8 mouse cellular contexts compared by ENCODE assay signal in the genomic region with DNA sequence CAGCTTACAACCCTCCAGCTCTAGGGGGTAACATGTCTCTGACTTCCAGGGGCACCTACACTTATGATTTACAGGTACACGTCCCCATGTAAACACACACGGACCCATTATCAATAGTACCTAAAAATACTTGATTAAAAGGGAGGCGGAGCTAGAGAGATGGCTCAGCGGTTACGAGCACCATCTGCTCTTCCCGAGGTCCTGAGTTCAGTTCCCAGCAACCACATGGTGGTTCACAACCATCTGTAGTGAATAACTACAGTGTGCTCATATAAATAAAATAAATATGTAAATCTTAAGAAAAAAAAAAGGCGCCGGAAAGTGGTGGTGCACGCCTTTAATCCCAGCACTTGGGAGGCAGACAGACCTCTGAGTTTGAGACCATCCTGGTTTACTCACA. TPM values are rescaled to one million over a fixed set of nuclear protein-coding genes. Genes with fewer than 3 reads are reported as not detected.
DNase-seq lines count a peak whose midpoint lies in the region; ATAC-seq and TF ChIP-seq lines count a peak whose summit lies in the region.

No protein-coding gene starts in this region.

- no peak for TF ChIP-seq CTCF in small intestine, adult 2 months (IDR thresholded peaks at IDR 0.05; ENCODE audit: extremely low read depth, insufficient read length, insufficient replicate concordance, low read depth, low read length)

- H3K27ac ChIP-seq in lung, embryonic 16.5 days (ENCODE audit: low read length) = peak overlapping the region; percentile 93
- H3K27ac ChIP-seq in limb, embryonic 14.5 days (replicated peaks; ENCODE audit: low read depth, low read length) = peak overlapping the region; percentile 81
- peak overlapping the region; percentile 92 for H3K27ac ChIP-seq in small intestine, adult 2 months (ENCODE audit: insufficient read depth, low read depth, low read length)

- no peaks in the 10 kb centered on the region for H3K27me3 ChIP-seq in lung, embryonic 16.5 days (ENCODE audit: control insufficient read depth, insufficient read depth, low read depth, low read length)
- H3K27me3 ChIP-seq in erythroblast, embryonic 14.5 days (ENCODE audit: control insufficient read depth) = no peaks in the 10 kb centered on the region
- no peaks in the 10 kb centered on the region for H3K27me3 ChIP-seq in limb, embryonic 14.5 days (ENCODE audit: control insufficient read depth, insufficient read depth, low read length)
- H3K27me3 ChIP-seq in small intestine, adult 2 months (ENCODE audit: control insufficient read depth, insufficient read depth, low read length) = no peaks in the 10 kb centered on the region

- peaks cover 7% of the 10 kb centered on the region for H3K36me3 ChIP-seq in lung, embryonic 16.5 days (ENCODE audit: control insufficient read depth, insufficient read depth, low read length)
- peaks cover 39% of the 10 kb centered on the region for H3K36me3 ChIP-seq in erythroblast, embryonic 14.5 days (ENCODE audit: control insufficient read depth)
- H3K36me3 ChIP-seq in limb, embryonic 14.5 days (ENCODE audit: control insufficient read depth, insufficient read depth, low read length) = peaks cover 18% of the 10 kb centered on the region
- peaks cover 13% of the 10 kb centered on the region for H3K36me3 ChIP-seq in small intestine, adult 2 months (ENCODE audit: control insufficient read depth, insufficient read depth, low read length)

- no peak; the same call in 1 of the 2 replicates for ATAC-seq in lung, embryonic 16.5 days (ENCODE audit: low read depth)
- ATAC-seq in limb, embryonic 14.5 days (ENCODE audit: low FRiP score, low read depth) = peak; percentile 10; the same call in 1 of the 2 replicates

- 12% methylated on average over 9 of the region's 9 CpGs for WGBS in lung, embryonic 16.5 days
- WGBS in limb, embryonic 14.5 days = 25% methylated on average over 9 of the region's 9 CpGs
- WGBS in small intestine, adult 2 months = 17% methylated on average over 9 of the region's 9 CpGs

- peaks cover 7% of the 10 kb centered on the region; the same call in 1 of the 2 replicates for H3K4me1 ChIP-seq in lung, embryonic 16.5 days (replicated peaks; ENCODE audit: control insufficient read depth, insufficient read depth, low read length)
- H3K4me1 ChIP-seq in erythroblast, embryonic 14.5 days (ENCODE audit: control insufficient read depth) = peaks cover 21% of the 10 kb centered on the region
- H3K4me1 ChIP-seq in limb, embryonic 14.5 days (ENCODE audit: control insufficient read depth, insufficient read depth, low read length) = 0 out of 2 replicates have a peak, but pooled peaks cover 5% of the 10 kb centered on the region
- H3K4me1 ChIP-seq in small intestine, adult 2 months (ENCODE audit: control insufficient read depth, insufficient read depth, insufficient read length, low read length) = no peaks in the 10 kb centered on the region

- no peak for TF ChIP-seq POLR2A in limb, embryonic 14.5 days (IDR thresholded peaks at IDR 0.05; ENCODE audit: borderline replicate concordance, extremely low read depth, insufficient read depth, insufficient read length)
- no peak for TF ChIP-seq POLR2A in small intestine, adult 2 months (IDR thresholded peaks at IDR 0.05; ENCODE audit: low read depth, low read length)

- H3K9ac ChIP-seq in lung, embryonic 16.5 days (ENCODE audit: low read length) = peak overlapping the region; percentile 26; the same call in 1 of the 2 replicates
- H3K9ac ChIP-seq in limb, embryonic 14.5 days (ENCODE audit: low read depth, low read length, severe bottlenecking) = no peak overlapping the region

- peak overlapping the region; percentile 56 for H3K4me2 ChIP-seq in lung, embryonic 16.5 days (ENCODE audit: low read depth, low read length)
- peak overlapping the region; percentile 50 for H3K4me2 ChIP-seq in limb, embryonic 14.5 days (replicated peaks; ENCODE audit: low read depth, low read length, severe bottlenecking)

- H3K9me3 ChIP-seq in lung, embryonic 16.5 days (ENCODE audit: control insufficient read depth, low read length) = no peaks in the 10 kb centered on the region
- peaks cover 3% of the 10 kb centered on the region; the same call in 1 of the 2 replicates for H3K9me3 ChIP-seq in erythroblast, embryonic 14.5 days (ENCODE audit: control insufficient read depth, low read length)
- H3K9me3 ChIP-seq in limb, embryonic 14.5 days (ENCODE audit: control insufficient read depth, low read length) = no peaks in the 10 kb centered on the region

- peak overlapping the region; percentile 65 for H3K4me3 ChIP-seq in lung, embryonic 16.5 days (ENCODE audit: low read length)
- H3K4me3 ChIP-seq in erythroblast, embryonic 14.5 days (replicated peaks) = peak overlapping the region; percentile 81
- peak overlapping the region; percentile 52 for H3K4me3 ChIP-seq in limb, embryonic 14.5 days (replicated peaks; ENCODE audit: low read length)
- peak overlapping the region; percentile 73 for H3K4me3 ChIP-seq in small intestine, adult 2 months (ENCODE audit: low read depth, low read length)

- no peak for DNase-seq in lung, postnatal 10 days
- DNase-seq in limb, embryonic 14.5 days (ENCODE audit: low spot score) = no peak
- no peak for DNase-seq in urinary bladder, postnatal 14 days (ENCODE audit: low spot score)
- DNase-seq in gastrocnemius, postnatal 25 days = no peak
- DNase-seq in gastrocnemius, adult 8-10 months (ENCODE audit: low spot score in 2 of 2) = no peak

RNA-seq across cellular contexts. Expression of gene Rpl39, which starts 0.5 kb away (rescaled TPM):
- 511 and 600 TPM in 2 replicates for polyA plus RNA-seq in lung, embryonic 16.5 days (2015; fragmentation: Nextera tagmentation; extraction: Ambion mirVana)
- polyA plus RNA-seq in erythroblast, embryonic 14.5 days (2012) = 41.4 and 44.5 TPM in 2 replicates
- polyA plus RNA-seq in limb, embryonic 14.5 days (2012; rRNA removed) = 539 and 1,130 TPM in 2 replicates
- polyA plus RNA-seq in limb, embryonic 14.5 days (2014; fragmentation: Nextera tagmentation; extraction: Ambion mirVana) = 592 and 658 TPM in 2 replicates
- polyA plus RNA-seq in small intestine, adult 2 months (2012; rRNA removed) = 2.5 and 4.4 TPM in 2 replicates
- 100 to 1,000 TPM; 239 to 266 TPM for total RNA-seq in gastrocnemius, postnatal 25 days (2021)
- total RNA-seq in gastrocnemius, adult 8-10 months (2022) = 100 to 1,000 TPM; 261 to 342 (median 276) TPM

RNA-seq across cellular contexts. Expression of gene Upf3b, which starts 24.5 kb away (rescaled TPM):
- 17.2 and 19.4 TPM in 2 replicates for polyA plus RNA-seq in lung, embryonic 16.5 days (2015; fragmentation: Nextera tagmentation; extraction: Ambion mirVana)
- 1.1 and 1.3 TPM in 2 replicates for polyA plus RNA-seq in erythroblast, embryonic 14.5 days (2012)
- 17.9 and 27.9 TPM in 2 replicates for polyA plus RNA-seq in limb, embryonic 14.5 days (2012; rRNA removed)
- 13.1 and 16.3 TPM in 2 replicates for polyA plus RNA-seq in limb, embryonic 14.5 days (2014; fragmentation: Nextera tagmentation; extraction: Ambion mirVana)
- polyA plus RNA-seq in small intestine, adult 2 months (2012; rRNA removed) = 0.29 and 0.75 TPM in 2 replicates
- total RNA-seq in gastrocnemius, postnatal 25 days (2021) = 1 to 10 TPM; 8.5 to 8.7 TPM
- total RNA-seq in gastrocnemius, adult 8-10 months (2022) = 10 to 100 TPM in 1 of 4 experiments, 1 to 10 TPM in 3; 7.2 to 10.5 (median 9.2) TPM

RNA-seq across cellular contexts. Expression of gene Sowahd, which starts 37.0 kb away (rescaled TPM):
- polyA plus RNA-seq in lung, embryonic 16.5 days (2015; fragmentation: Nextera tagmentation; extraction: Ambion mirVana) = not detected in 2 replicates
- 0.02 TPM in 1 of 2 replicates, not detected in the other for polyA plus RNA-seq in erythroblast, embryonic 14.5 days (2012)
- not detected in 2 replicates for polyA plus RNA-seq in limb, embryonic 14.5 days (2012; rRNA removed)
- polyA plus RNA-seq in limb, embryonic 14.5 days (2014; fragmentation: Nextera tagmentation; extraction: Ambion mirVana) = not detected in 2 replicates
- 0.08 and 0.60 TPM in 2 replicates for polyA plus RNA-seq in small intestine, adult 2 months (2012; rRNA removed)
- not detected for total RNA-seq in gastrocnemius, postnatal 25 days (2021)
- not detected for total RNA-seq in gastrocnemius, adult 8-10 months (2022)

RNA-seq across cellular contexts. Expression of gene Nkap, which starts 40.9 kb away (rescaled TPM):
- 14.2 and 15.4 TPM in 2 replicates for polyA plus RNA-seq in lung, embryonic 16.5 days (2015; fragmentation: Nextera tagmentation; extraction: Ambion mirVana)
- 0.49 and 0.55 TPM in 2 replicates for polyA plus RNA-seq in erythroblast, embryonic 14.5 days (2012)
- 6.4 and 6.9 TPM in 2 replicates for polyA plus RNA-seq in limb, embryonic 14.5 days (2012; rRNA removed)
- polyA plus RNA-seq in limb, embryonic 14.5 days (2014; fragmentation: Nextera tagmentation; extraction: Ambion mirVana) = 11.8 and 12.4 TPM in 2 replicates
- polyA plus RNA-seq in small intestine, adult 2 months (2012; rRNA removed) = 0.47 and 1.1 TPM in 2 replicates
- 1 to 10 TPM; 6.4 to 8.3 TPM for total RNA-seq in gastrocnemius, postnatal 25 days (2021)
- 1 to 10 TPM; 7.1 to 8.8 (median 7.8) TPM for total RNA-seq in gastrocnemius, adult 8-10 months (2022)

Comparison
In these comparisons a context has a peak if more than half of its experiments do, and no peak if none do; other contexts are left out.
1. RNA of gene Rpl39, which starts 0.5 kb away (polyA plus RNA-seq): 539 to 1,130 TPM in limb, embryonic 14.5 days and 511 to 600 TPM in lung, embryonic 16.5 days; 41.4 to 44.5 TPM in erythroblast, embryonic 14.5 days and 2.5 to 4.4 TPM in small intestine, adult 2 months; every median in the first group is over 10 times any median in the second.
2. Peak in every context shown above with its lines, with median percentiles within 50 percentile points of each other: H3K27ac ChIP-seq and H3K4me3 ChIP-seq.